Mouse (Mus musculus) forebrain, postnatal 0 days (tissue): ENCODE results near the gene Cpe. TPM values are rescaled to one million over a fixed set of nuclear protein-coding genes. Genes with fewer than 3 reads are reported as not detected.

Experiments
- ATAC-seq: fragments of 200-750 bp; cut with Nextera tagmentation; 2 replicates; pipeline ENCODE4 v1.8.0; 2017; ENCODE audit warnings: mild to moderate bottlenecking, moderate library complexity
- DNase-seq: peaks from one replicate; pipeline ENCODE4 v3.0.0-alpha.2; 2015
- H3K27ac ChIP-seq: fragments of 300-500 bp; sonication (generic); 2 replicates; pipeline ENCODE4 v1.5.1; 2014; ENCODE audit warnings: low read depth, mild to moderate bottlenecking, antibody characterized with exemption, low read length, moderate library complexity, mixed read lengths
- H3K27me3 ChIP-seq: fragments of 300-500 bp; sonication (generic); 2 replicates; pipeline ENCODE4 v1.6.1; 2014; ENCODE audit warnings: mild to moderate bottlenecking, low read length, mixed read lengths; ENCODE audit not compliant: insufficient read depth
- H3K36me3 ChIP-seq: fragments of 300-500 bp; sonication (generic); 2 replicates; pipeline ENCODE4 v1.6.1; 2014; ENCODE audit warnings: mild to moderate bottlenecking, moderate library complexity; ENCODE audit not compliant: insufficient read depth
- H3K4me1 ChIP-seq: fragments of 300-500 bp; sonication (generic); 2 replicates; pipeline ENCODE4 v1.6.1; 2014; ENCODE audit warnings: antibody characterized with exemption; ENCODE audit not compliant: insufficient read depth
- H3K4me2 ChIP-seq: fragments of 300-500 bp; sonication (generic); 2 replicates; pipeline ENCODE4 v1.6.1; 2014; ENCODE audit warnings: low read depth, mild to moderate bottlenecking, moderate library complexity
- H3K4me3 ChIP-seq: fragments of 300-500 bp; sonication (generic); 2 replicates; pipeline ENCODE4 v1.5.1; 2014; ENCODE audit warnings: low read depth, low read length, mixed read lengths
- H3K9ac ChIP-seq: fragments of 300-500 bp; sonication (generic); 2 replicates; pipeline ENCODE4 v1.6.1; 2014; ENCODE audit warnings: mild to moderate bottlenecking
- H3K9me3 ChIP-seq: fragments of 300-500 bp; sonication (generic); 2 replicates; pipeline ENCODE4 v1.6.1; 2016; ENCODE audit warnings: low read length
- CTCF ChIP-seq: sonication (generic); IDR thresholded peaks from 2 replicates; pipeline ENCODE4 v1.5.1; 2016; ENCODE audit warnings: antibody characterized with exemption, control low read depth, low read depth
- WGBS: fragments of 180-500 bp; shearing (Covaris S2); extraction: QIAGEN DNeasy Blood & Tissue Kit; methylation state at CpG from one replicate; pipeline ENCODE4 v1.1.7; 2014; 5-methylcytosine and 5-hydroxymethylcytosine counted together
- polyA plus RNA-seq: library from polyadenylated mRNA; unstranded; fragments of >200 nt; fragmentation: Nextera tagmentation; extraction: Ambion mirVana; gene quantifications from 2 replicates; pipeline ENCODE4 v1.2.1, GENCODE M21; 2015
- total RNA-seq: library from RNA; depleted of rRNA; stranded (reverse); fragments of >200 nt; gene quantifications from 2 replicates; pipeline ENCODE4 v1.2.3, GENCODE M21; 2014

The Cpe gene
- total and polyA plus RNA-seq, 2 experiments from 2014 or later, result 627 to 1,102 TPM

- TF ChIP-seq CTCF, result no peak
- Histone ChIP-seq H3K4me3 (no peak overlapping the region), H3K4me2 (no peak overlapping the region), H3K9me3 (no peaks in the 10 kb centered on the region), H3K27ac (0 out of 2 replicates have a peak overlapping the region, but pooled peaks have one; percentile 3), H3K9ac (no peak overlapping the region), H3K36me3 (no peaks in the 10 kb centered on the region), H3K27me3 (no peaks in the 10 kb centered on the region), H3K4me1 (no peaks in the 10 kb centered on the region)
- 25% methylated on average over 10 of the region's 10 CpGs for WGBS
- peak; percentile 39 for DNase-seq
- peak; percentile 70 for ATAC-seq
Observed at GRCm38 (mm10) chr8:64624603-64625037, 68.2 kb downstream of the Cpe start.

- Histone ChIP-seq H3K4me1 (no peaks in the 10 kb centered on the region), H3K9ac (no peak overlapping the region), H3K4me3 (no peak overlapping the region), H3K27me3 (no peaks in the 10 kb centered on the region), H3K27ac (no peak overlapping the region; the same call in 1 of the 2 replicates), H3K4me2 (no peak overlapping the region), H3K9me3 (no peaks in the 10 kb centered on the region), H3K36me3 (peaks cover 16% of the 10 kb centered on the region)
- TF ChIP-seq CTCF, result no peak
- ATAC-seq (no peak), DNase-seq (no peak)
- WGBS, result 50% methylated on average over 7 of the region's 7 CpGs
Observed at GRCm38 (mm10) chr8:64620365-64621150, 72.3 kb downstream of the Cpe start.

DNA sequence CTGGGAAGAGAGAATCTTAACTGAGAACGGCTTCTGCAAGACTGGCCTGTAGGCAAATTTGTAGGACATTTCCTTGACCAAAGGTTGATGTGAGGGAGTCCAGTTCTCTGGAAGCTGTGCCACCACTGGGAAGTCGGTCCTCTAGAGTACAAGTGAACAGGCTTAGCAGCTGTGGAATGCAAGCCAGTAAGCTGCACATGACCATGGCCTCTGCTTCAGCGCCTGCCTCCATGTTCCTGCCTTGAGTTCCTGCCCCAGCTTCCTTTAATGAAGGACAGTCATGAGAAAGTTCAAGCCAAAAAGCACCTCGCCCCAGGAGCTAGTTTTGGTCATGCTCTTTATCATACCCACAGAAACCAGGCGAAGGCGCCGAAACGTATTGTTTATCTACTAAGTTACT, 73.2 kb downstream of the Cpe start:
- H3K9ac ChIP-seq, result no peak overlapping the region
- ATAC-seq (no peak), DNase-seq (no peak)
- TF ChIP-seq CTCF, result no peak
- H3K36me3 ChIP-seq, result peaks cover 23% of the 10 kb centered on the region
- H3K27me3 ChIP-seq, result no peaks in the 10 kb centered on the region
- H3K9me3 ChIP-seq, result no peaks in the 10 kb centered on the region
- no peak overlapping the region for H3K4me3 ChIP-seq
- WGBS, result 94% methylated on average over 8 of the region's 8 CpGs
- H3K4me1 ChIP-seq, result no peaks in the 10 kb centered on the region
- H3K27ac ChIP-seq, result no peak overlapping the region
- no peak overlapping the region for H3K4me2 ChIP-seq

DNA sequence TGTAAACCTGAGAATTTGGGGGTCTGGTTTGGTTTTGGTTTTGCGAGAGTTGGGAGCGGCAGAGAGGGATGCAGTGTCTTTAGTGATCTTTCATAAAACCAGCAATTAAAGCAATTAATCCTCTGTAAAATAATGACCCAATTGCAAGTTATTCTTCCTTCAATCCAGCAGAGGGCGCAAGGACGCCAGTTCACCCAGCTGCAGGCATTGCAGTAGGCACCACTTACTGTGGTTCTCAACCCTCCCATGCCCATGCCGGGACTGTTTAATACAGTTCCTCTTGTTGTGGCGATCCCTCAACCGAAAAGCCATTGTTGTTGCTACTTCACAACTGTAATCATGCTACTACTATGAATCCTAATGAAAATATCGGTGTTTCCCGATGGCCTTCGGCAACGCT, 74.2 kb downstream of the Cpe start:
- DNase-seq (peak; percentile 74), ATAC-seq (peak; percentile 83)
- no peaks in the 10 kb centered on the region for H3K9me3 ChIP-seq
- H3K27me3 ChIP-seq, result no peaks in the 10 kb centered on the region
- no peak overlapping the region for H3K27ac ChIP-seq
- WGBS, result 40% methylated on average over 11 of the region's 11 CpGs
- H3K4me1 ChIP-seq, result no peaks in the 10 kb centered on the region
- no peak overlapping the region for H3K9ac ChIP-seq
- H3K4me3 ChIP-seq, result no peak overlapping the region
- H3K4me2 ChIP-seq, result no peak overlapping the region
- peaks cover 23% of the 10 kb centered on the region for H3K36me3 ChIP-seq
- TF ChIP-seq CTCF, result peak; percentile 88

GRCm38 (mm10) chr8:64616566-64616965, 76.3 kb downstream of the Cpe start:
- ATAC-seq (no peak), DNase-seq (no peak)
- Histone ChIP-seq H3K4me2 (no peak overlapping the region), H3K27me3 (no peaks in the 10 kb centered on the region), H3K36me3 (peaks cover 23% of the 10 kb centered on the region), H3K9me3 (no peaks in the 10 kb centered on the region), H3K4me3 (no peak overlapping the region), H3K27ac (no peak overlapping the region), H3K4me1 (no peaks in the 10 kb centered on the region), H3K9ac (no peak overlapping the region)
- no peak for TF ChIP-seq CTCF
- WGBS, result 96% methylated on average over 3 of the region's 3 CpGs

DNA sequence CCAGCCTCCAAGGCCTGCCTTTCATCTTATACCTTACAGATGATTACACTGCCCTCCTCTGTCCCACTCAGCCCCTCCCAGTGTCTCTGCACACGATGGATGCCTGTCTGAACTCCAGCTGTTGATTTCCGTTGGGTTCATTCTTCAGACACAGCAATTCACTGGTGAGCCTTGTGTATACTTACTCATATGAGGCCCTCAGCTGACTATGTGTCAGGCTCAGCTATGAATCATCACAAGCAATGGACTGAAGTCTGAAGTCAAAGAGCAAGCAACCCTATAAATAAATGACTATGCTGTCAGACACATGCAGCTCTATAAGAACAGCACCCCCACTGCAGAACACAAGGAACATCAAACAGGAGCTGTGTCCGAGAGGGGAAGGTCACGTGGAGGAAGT, 77.4 kb downstream of the Cpe start:
- no peak overlapping the region for H3K4me2 ChIP-seq
- TF ChIP-seq CTCF, result no peak
- DNase-seq (no peak), ATAC-seq (no peak)
- no peak overlapping the region for H3K4me3 ChIP-seq
- no peaks in the 10 kb centered on the region for H3K4me1 ChIP-seq
- 91% methylated on average over 4 of the region's 4 CpGs for WGBS
- no peak overlapping the region for H3K27ac ChIP-seq
- no peak overlapping the region for H3K9ac ChIP-seq
- H3K27me3 ChIP-seq, result no peaks in the 10 kb centered on the region
- no peaks in the 10 kb centered on the region for H3K9me3 ChIP-seq
- H3K36me3 ChIP-seq, result peaks cover 23% of the 10 kb centered on the region

DNA sequence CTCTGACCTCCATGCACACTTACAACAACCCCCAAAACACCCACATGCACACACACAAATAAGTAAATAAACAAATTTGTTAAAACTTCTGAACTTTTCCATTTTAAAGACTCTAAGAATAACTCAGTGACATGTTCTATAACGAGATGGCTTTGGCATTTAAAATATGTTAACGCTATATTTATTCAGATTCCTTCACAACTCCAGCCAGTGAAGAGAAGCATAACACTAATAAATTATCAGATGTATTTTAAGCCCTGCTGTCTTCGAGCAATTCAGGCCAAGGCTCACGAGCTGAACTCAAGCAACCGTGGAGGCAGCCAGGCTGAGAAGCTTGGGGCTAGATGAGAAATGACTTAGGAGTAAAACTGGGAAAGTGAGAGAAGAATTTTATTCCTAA, 79.2 kb downstream of the Cpe start:
- no peak overlapping the region for H3K4me2 ChIP-seq
- H3K36me3 ChIP-seq, result peaks cover 30% of the 10 kb centered on the region
- DNase-seq (no peak), ATAC-seq (no peak)
- H3K4me1 ChIP-seq, result no peaks in the 10 kb centered on the region
- H3K27ac ChIP-seq, result no peak overlapping the region
- H3K4me3 ChIP-seq, result no peak overlapping the region
- H3K27me3 ChIP-seq, result no peaks in the 10 kb centered on the region
- H3K9ac ChIP-seq, result no peak overlapping the region
- WGBS, result 62% methylated on average over 5 of the region's 5 CpGs
- H3K9me3 ChIP-seq, result no peaks in the 10 kb centered on the region
- TF ChIP-seq CTCF, result no peak
